Mouse (Mus musculus) heart, postnatal 36 days (tissue): ENCODE results near the gene Pik3cd. TPM values are rescaled to one million over a fixed set of nuclear protein-coding genes. Genes with fewer than 3 reads are reported as not detected.
"Not testable (repeated sequence)": the region's sequence is repeated elsewhere in the genome, so short reads cannot be mapped to it uniquely, and the experiment has no call there.

Experiments used
- DNase-seq, 2 experiments: peaks; one replicate each; pipeline ENCODE4 v3.0.0; 2021 to 2022
- intact Hi-C: fragments of 180-260 bp; cut with DNase I; formaldehyde crosslinking; loops from one replicate; pipeline ENCODE4 v1.15.1; 2025
- total RNA-seq, 2 experiments: library from RNA; stranded (reverse); gene quantifications; 2 replicates each; pipeline ENCODE4 v1.2.3; 2021

The Pik3cd gene
- total RNA-seq: 1 to 10 TPM; 4.3 to 5.9 TPM

- intact Hi-C loops: no loop called here
- peak in 1 of 2 experiments; percentile 58 for DNase-seq
Observed at GRCm38 (mm10) chr4:149702210-149702979, at the start of gene Pik3cd. Gene Pik3cd, minus strand, starts transcription at chr4:149702571.

- no peak for DNase-seq
- intact Hi-C loops: loop anchor here (5.0 kb wide), 1 partner anchor 347 kb away; no protein-coding TSS in a partner anchor
Observed at GRCm38 (mm10) chr4:149750671-149751070, 48.3 kb upstream of the Pik3cd start.

- intact Hi-C loops: loop anchor here (5.0 kb wide), 1 partner anchor 348 kb away; no protein-coding TSS in a partner anchor
- DNase-seq: not testable (repeated sequence)
Observed at GRCm38 (mm10) chr4:149749663-149750015, 47.3 kb upstream of the Pik3cd start.

- intact Hi-C loops: no loop called here
- no peak for DNase-seq
Observed at GRCm38 (mm10) chr4:149749003-149749662, 46.8 kb upstream of the Pik3cd start.

- DNase-seq: no peak
- intact Hi-C loops: no loop called here
Observed at GRCm38 (mm10) chr4:149744119-149744518, 41.7 kb upstream of the Pik3cd start.

- intact Hi-C loops: no loop called here
- DNase-seq: no peak
Observed at GRCm38 (mm10) chr4:149742011-149742530, 39.7 kb upstream of the Pik3cd start.

GRCm38 (mm10) chr4:149740301-149740700, 37.9 kb upstream of the Pik3cd start:
- intact Hi-C loops: no loop called here
- DNase-seq: no peak

- DNase-seq: no peak
- intact Hi-C loops: no loop called here
Observed at GRCm38 (mm10) chr4:149739478-149739877, 37.1 kb upstream of the Pik3cd start.

- DNase-seq: peak; percentile 94 to 96
- intact Hi-C loops: loop anchor here (1.0 kb wide), 1 partner anchor 13 kb away; no protein-coding TSS in a partner anchor
Observed at GRCm38 (mm10) chr4:149737383-149738324, 35.3 kb upstream of the Pik3cd start, which contains the start of gene Tmem201. Gene Tmem201, minus strand, starts transcription at chr4:149738044.

- DNase-seq: peak; percentile 71 to 74
- intact Hi-C loops: no loop called here
Observed at GRCm38 (mm10) chr4:149736581-149736980, 34.2 kb upstream of the Pik3cd start.

- intact Hi-C loops: no loop called here
- no peak for DNase-seq
Observed at GRCm38 (mm10) chr4:149735624-149736250, 33.4 kb upstream of the Pik3cd start.

- intact Hi-C loops: no loop called here
- DNase-seq: no peak
Observed at GRCm38 (mm10) chr4:149734730-149735475, 32.5 kb upstream of the Pik3cd start.

- intact Hi-C loops: no loop called here
- DNase-seq: no peak
Observed at GRCm38 (mm10) chr4:149734246-149734645, 31.9 kb upstream of the Pik3cd start.

GRCm38 (mm10) chr4:149733748-149734147, 31.4 kb upstream of the Pik3cd start:
- intact Hi-C loops: no loop called here
- DNase-seq: peak in 1 of 2 experiments; percentile 43

- peak in 1 of 2 experiments; percentile 55 for DNase-seq
- intact Hi-C loops: no loop called here
Observed at GRCm38 (mm10) chr4:149732800-149733199, 30.4 kb upstream of the Pik3cd start.

- DNase-seq: no peak
- intact Hi-C loops: no loop called here
Observed at GRCm38 (mm10) chr4:149732313-149732712, 29.9 kb upstream of the Pik3cd start.

GRCm38 (mm10) chr4:149730827-149731226, 28.5 kb upstream of the Pik3cd start:
- intact Hi-C loops: no loop called here
- no peak for DNase-seq

- DNase-seq: peak; percentile 53 to 59
- intact Hi-C loops: no loop called here
Observed at GRCm38 (mm10) chr4:149728810-149729209, 26.4 kb upstream of the Pik3cd start.

- intact Hi-C loops: no loop called here
- no peak for DNase-seq
Observed at GRCm38 (mm10) chr4:149727636-149728035, 25.3 kb upstream of the Pik3cd start.
